Mouse (Mus musculus) duodenum, adult 2 months (tissue): ENCODE results near the gene Umod. TPM values are rescaled to one million over a fixed set of nuclear protein-coding genes. Genes with fewer than 3 reads are reported as not detected.

Experiments used
- polyA plus RNA-seq: library from polyadenylated mRNA; depleted of rRNA; stranded (reverse); fragments of >200 nt; gene quantifications from 2 replicates; pipeline ENCODE4 v1.2.3, GENCODE M21; 2012; ENCODE audit warnings: low replicate concordance; rRNA removed

Gene Umod
- 0.58 TPM in 1 of 2 replicates, not detected in the other for polyA plus RNA-seq

GRCm38 (mm10) chr7:119479256-119479655 lies at the start of gene Umod:
TSS of gene Umod (minus strand) at chr7:119479282.

GRCm38 (mm10) chr7:119523389-119523788 lies 44.3 kb upstream of the Umod start, which contains the start of gene Pdilt:
TSS of gene Pdilt (minus strand) at chr7:119523489.

GRCm38 (mm10) chr7:119519163-119519562 lies 40.1 kb upstream of the Umod start, which contains the start of gene Acsm5:
TSS of gene Acsm5 (plus strand) at chr7:119519463.

GRCm38 (mm10) chr7:119459185-119459584 lies 19.9 kb downstream of the Umod start, which contains the start of gene Gp2:
TSS of gene Gp2 (minus strand) at chr7:119459285.

Other genes with a start within 250 kb of the Umod start
- gene Gp2, start 20.0 kb downstream of the Umod start, polyA plus RNA-seq, result 0.25 and 32.1 TPM in 2 replicates
- 0.97 and 4.1 TPM in 2 replicates for gene Acsm5, start 40.2 kb upstream of the Umod start, polyA plus RNA-seq
- gene Pdilt, start 44.2 kb upstream of the Umod start, polyA plus RNA-seq, result not detected in 2 replicates
- gene Acsm2, start 75.1 kb upstream of the Umod start, polyA plus RNA-seq, result not detected in 2 replicates
- 0.07 TPM in 1 of 2 replicates, not detected in the other for gene Acsm1, start 127.7 kb upstream of the Umod start, polyA plus RNA-seq
- not detected in 2 replicates for gene Acsm4, start 210.7 kb upstream of the Umod start, polyA plus RNA-seq
- 2.6 and 3.9 TPM in 2 replicates for gene Thumpd1, start 241.5 kb upstream of the Umod start, polyA plus RNA-seq